In the genomic region with DNA sequence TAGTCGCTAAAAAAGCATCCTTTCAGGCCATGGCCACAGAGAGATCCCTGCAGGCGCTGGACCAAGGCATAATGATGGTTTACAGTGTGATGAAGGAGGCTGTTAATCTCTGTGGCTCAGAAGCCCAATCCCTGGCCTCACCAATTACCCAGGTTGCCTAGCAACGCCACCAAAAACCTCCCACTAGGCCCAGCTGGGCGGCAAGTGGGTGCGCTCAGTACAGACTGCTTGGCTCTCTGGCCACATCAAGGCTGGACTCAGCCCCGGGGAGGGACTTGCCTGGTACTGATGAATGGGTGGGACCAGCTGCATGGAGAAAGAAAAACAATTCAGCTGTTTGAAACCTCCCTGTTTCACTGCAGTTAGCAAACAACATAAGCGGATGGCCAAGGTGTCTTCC, we compare ENCODE assay signal across 7 mouse cellular contexts. TPM values are rescaled to one million over a fixed set of nuclear protein-coding genes. Genes with fewer than 3 reads are reported as not detected.
DNase-seq lines count a peak whose midpoint lies in the region; ATAC-seq lines count a peak whose summit lies in the region.

No protein-coding gene starts in this region.

- H3K4me1 ChIP-seq in neural tube, embryonic 14.5 days (ENCODE audit: control insufficient read depth, insufficient read depth, low read length): 0 out of 2 replicates have a peak, but pooled peaks cover 4% of the 10 kb centered on the region

- peak overlapping the region; percentile 44 for H3K27ac ChIP-seq in neural tube, embryonic 14.5 days (ENCODE audit: low read depth, low read length)

- H3K4me2 ChIP-seq in neural tube, embryonic 14.5 days (ENCODE audit: low read depth, low read length): no peak overlapping the region; the same call in 1 of the 2 replicates

- H3K9me3 ChIP-seq in neural tube, embryonic 14.5 days (ENCODE audit: control insufficient read depth, low read length): no peaks in the 10 kb centered on the region

- H3K36me3 ChIP-seq in neural tube, embryonic 14.5 days (ENCODE audit: control insufficient read depth, insufficient read depth, low read length): no peaks in the 10 kb centered on the region

- H3K4me3 ChIP-seq in neural tube, embryonic 14.5 days (ENCODE audit: low read depth, low read length): no peak overlapping the region

- no peak overlapping the region for H3K9ac ChIP-seq in neural tube, embryonic 14.5 days (replicated peaks; ENCODE audit: low read depth, low read length)

- peak; percentile 89 for ATAC-seq in neural tube, embryonic 14.5 days (ENCODE audit: low read depth)
- no peak for ATAC-seq in megakaryocyte progenitor cell, adult 5-6 weeks (replicated peaks; ENCODE audit: poor library complexity)

- H3K27me3 ChIP-seq in neural tube, embryonic 14.5 days (ENCODE audit: control insufficient read depth, insufficient read depth, low read length): no peaks in the 10 kb centered on the region

- WGBS in neural tube, embryonic 14.5 days: 14% methylated on average over 7 of the region's 7 CpGs

- peak; percentile 45 for DNase-seq in embryo, embryonic 10 days (ENCODE audit: low spot score)
- DNase-seq in frontal cortex, adult 2 months (ENCODE audit: extremely low spot score in 1 of 2, low spot score in 1 of 2): peak; percentile 57 to 69
- peak; percentile 34 to 82 for DNase-seq in left cerebral cortex, adult 8-10 months (ENCODE audit: low spot score in 2 of 2)
- DNase-seq in spleen, postnatal 4 days (ENCODE audit: low spot score in 2 of 2): no peak
- DNase-seq in urinary bladder, postnatal 14 days (ENCODE audit: low spot score): no peak

RNA-seq across cellular contexts. Expression of gene Rhbdl2, which starts 10.2 kb away (rescaled TPM):
- 1.2 and 1.8 TPM in 2 replicates for polyA plus RNA-seq in frontal cortex, adult 2 months (2012; rRNA removed)
- under 1 TPM; 0.40 to 0.94 (median 0.80) TPM for total RNA-seq in left cerebral cortex, adult 8-10 months (2022)
- polyA plus RNA-seq in neural tube, embryonic 14.5 days (2014; fragmentation: Nextera tagmentation; extraction: Ambion mirVana): 0.72 and 1.2 TPM in 2 replicates
- total RNA-seq in megakaryocyte progenitor cell, adult 5-6 weeks (2015): not detected in 2 replicates
- not detected in 2 replicates for total RNA-seq in megakaryocyte progenitor cell, adult 5-6 weeks (2017)

RNA-seq across cellular contexts. Expression of gene Akirin1, which starts 47.7 kb away (rescaled TPM):
- 50.9 and 52.4 TPM in 2 replicates for polyA plus RNA-seq in frontal cortex, adult 2 months (2012; rRNA removed)
- total RNA-seq in left cerebral cortex, adult 8-10 months (2022): 10 to 100 TPM; 50.2 to 59.8 (median 52.1) TPM
- polyA plus RNA-seq in neural tube, embryonic 14.5 days (2014; fragmentation: Nextera tagmentation; extraction: Ambion mirVana): 81.8 and 94.2 TPM in 2 replicates
- 49.4 and 54.2 TPM in 2 replicates for total RNA-seq in megakaryocyte progenitor cell, adult 5-6 weeks (2015)
- total RNA-seq in megakaryocyte progenitor cell, adult 5-6 weeks (2017): 18.5 and 25.5 TPM in 2 replicates

Comparison
In these comparisons a context has a peak if more than half of its experiments do, and no peak if none do; other contexts are left out.
1. DNase-seq: peak in embryo, embryonic 10 days (single experiment), frontal cortex, adult 2 months (2 of 2) and left cerebral cortex, adult 8-10 months (2 of 2); none in spleen, postnatal 4 days (0 of 2) and urinary bladder, postnatal 14 days (single experiment).